Mouse (Mus musculus) neural tube, embryonic 14.5 days (tissue): ENCODE data around the gene Snx29. TPM values are rescaled to one million over a fixed set of nuclear protein-coding genes. Genes with fewer than 3 reads are reported as not detected.

Experiments used
- ATAC-seq: fragments of 200-750 bp; cut with Nextera tagmentation; 2 replicates; pipeline ENCODE4 v1.8.0; 2017; ENCODE audit warnings: low read depth, mild to moderate bottlenecking, moderate TSS enrichment, moderate library complexity
- H3K27ac ChIP-seq: fragments of 300-500 bp; sonication (generic); 2 replicates; pipeline ENCODE4 v1.5.1; 2014; ENCODE audit warnings: low read depth, mild to moderate bottlenecking, control low read depth, low read length, moderate library complexity, mixed read lengths
- H3K27me3 ChIP-seq: fragments of 300-500 bp; sonication (generic); 2 replicates; pipeline ENCODE4 v1.6.1; 2014; ENCODE audit warnings: low read length; ENCODE audit not compliant: control insufficient read depth, insufficient read depth
- H3K36me3 ChIP-seq: fragments of 300-500 bp; sonication (generic); 2 replicates; pipeline ENCODE4 v1.6.1; 2014; ENCODE audit warnings: low read length, mixed read lengths; ENCODE audit not compliant: control insufficient read depth, insufficient read depth
- H3K4me1 ChIP-seq: fragments of 300-500 bp; sonication (generic); 2 replicates; pipeline ENCODE4 v1.6.1; 2014; ENCODE audit warnings: low read length; ENCODE audit not compliant: control insufficient read depth, insufficient read depth
- H3K4me2 ChIP-seq: fragments of 300-500 bp; sonication (generic); 2 replicates; pipeline ENCODE4 v1.6.1; 2014; ENCODE audit warnings: mild to moderate bottlenecking, low read depth, low read length, control low read depth
- H3K4me3 ChIP-seq: fragments of 300-500 bp; sonication (generic); 2 replicates; pipeline ENCODE4 v1.5.1; 2014; ENCODE audit warnings: low read depth, low read length, control low read depth, mixed read lengths
- H3K9ac ChIP-seq: fragments of 300-500 bp; sonication (generic); replicated peaks from 2 replicates; pipeline ENCODE4 v1.6.1; 2014; ENCODE audit warnings: low read depth, mild to moderate bottlenecking, control low read depth, low read length, mixed read lengths
- H3K9me3 ChIP-seq: fragments of 300-500 bp; sonication (generic); 2 replicates; pipeline ENCODE4 v1.6.1; 2016; ENCODE audit warnings: low read length; ENCODE audit not compliant: control insufficient read depth
- WGBS: fragments of 180-500 bp; shearing (Covaris S2); extraction: QIAGEN DNeasy Blood & Tissue Kit; methylation state at CpG from one replicate; pipeline ENCODE4 v1.1.7; 2014; 5-methylcytosine and 5-hydroxymethylcytosine counted together
- polyA plus RNA-seq: library from polyadenylated mRNA; unstranded; fragments of >200 nt; fragmentation: Nextera tagmentation; extraction: Ambion mirVana; gene quantifications from 2 replicates; pipeline ENCODE4 v1.2.1, GENCODE M21; 2014

The Snx29 gene
- polyA plus RNA-seq, 1 experiment from 2014 or later = 21.5 TPM

GRCm38 (mm10) chr16:11676006-11676405 lies 353.3 kb downstream of the Snx29 start:
- no peaks in the 10 kb centered on the region for H3K9me3 ChIP-seq
- ATAC-seq = 0 out of 2 replicates have a peak, but pooled peaks have one; percentile 31
- H3K4me1 ChIP-seq = no peaks in the 10 kb centered on the region
- no peak overlapping the region for H3K4me2 ChIP-seq
- no peak overlapping the region for H3K9ac ChIP-seq
- 49% methylated on average over 4 of the region's 4 CpGs for WGBS
- no peaks in the 10 kb centered on the region for H3K36me3 ChIP-seq
- no peak overlapping the region for H3K4me3 ChIP-seq
- H3K27ac ChIP-seq = no peak overlapping the region
- no peaks in the 10 kb centered on the region for H3K27me3 ChIP-seq

- Histone ChIP-seq H3K4me2 (no peak overlapping the region), H3K27me3 (no peaks in the 10 kb centered on the region), H3K4me3 (no peak overlapping the region), H3K9ac (no peak overlapping the region), H3K27ac (no peak overlapping the region), H3K36me3 (no peaks in the 10 kb centered on the region), H3K9me3 (no peaks in the 10 kb centered on the region), H3K4me1 (no peaks in the 10 kb centered on the region)
- no peak for ATAC-seq
- 92% methylated on average over 9 of the region's 9 CpGs for WGBS
Measured at GRCm38 (mm10) chr16:11685264-11685663, 362.6 kb downstream of the Snx29 start.

DNA sequence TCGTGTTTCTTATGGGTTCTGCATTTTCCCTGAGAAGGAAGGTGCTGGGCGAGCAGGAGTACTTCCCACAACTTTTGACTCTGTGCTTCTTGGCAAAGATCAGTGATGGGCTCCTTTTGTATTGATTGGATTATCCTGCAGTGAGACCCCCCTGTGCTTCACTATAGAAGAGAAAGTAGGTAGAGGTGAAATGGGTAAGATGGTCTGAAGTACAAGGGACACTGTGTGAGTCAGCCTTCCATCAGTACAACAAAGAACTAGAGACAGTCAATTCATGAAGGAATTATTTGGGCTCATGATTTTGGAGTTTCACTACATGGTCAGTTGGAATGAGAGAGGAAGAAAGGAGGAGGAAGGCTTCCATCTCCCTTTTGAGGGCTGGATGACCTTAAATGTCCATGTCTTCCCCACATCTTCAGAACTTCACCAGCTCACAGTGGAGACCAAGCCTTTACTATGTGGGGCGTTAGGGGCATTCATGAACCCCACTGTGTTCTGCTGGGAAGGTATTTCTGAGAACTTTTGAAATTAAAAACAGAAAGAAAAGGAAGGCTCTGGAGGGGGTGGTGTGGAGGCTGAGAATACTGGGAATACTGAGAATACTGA lies 363.1 kb downstream of the Snx29 start:
- no peaks in the 10 kb centered on the region for H3K36me3 ChIP-seq
- 86% methylated on average over 3 of the region's 3 CpGs for WGBS
- no peak for ATAC-seq
- H3K4me1 ChIP-seq = no peaks in the 10 kb centered on the region
- no peak overlapping the region for H3K27ac ChIP-seq
- no peak overlapping the region for H3K4me2 ChIP-seq
- no peaks in the 10 kb centered on the region for H3K9me3 ChIP-seq
- H3K4me3 ChIP-seq = no peak overlapping the region
- no peak overlapping the region for H3K9ac ChIP-seq
- no peaks in the 10 kb centered on the region for H3K27me3 ChIP-seq

DNA sequence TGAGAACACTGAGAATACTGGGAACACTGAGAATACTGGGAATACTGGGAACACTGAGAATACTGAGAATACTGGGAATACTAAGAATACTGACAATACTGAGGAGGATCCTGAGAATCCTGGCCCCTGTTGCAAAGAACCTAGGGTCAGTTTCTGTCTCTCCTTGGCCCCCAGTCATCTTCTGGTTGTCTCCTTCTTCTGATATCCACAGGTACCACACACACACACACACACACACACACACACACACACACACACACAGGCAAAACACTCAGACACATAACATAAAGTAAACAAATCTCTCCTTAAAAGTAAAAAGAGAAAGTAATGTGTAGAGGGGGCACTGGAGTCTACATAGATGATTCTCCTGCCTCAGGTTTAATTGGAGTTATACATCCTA lies 365.1 kb downstream of the Snx29 start:
- Histone ChIP-seq H3K27ac (no peak overlapping the region), H3K4me2 (no peak overlapping the region), H3K4me3 (no peak overlapping the region), H3K4me1 (no peaks in the 10 kb centered on the region), H3K9ac (no peak overlapping the region), H3K9me3 (no peaks in the 10 kb centered on the region), H3K36me3 (no peaks in the 10 kb centered on the region), H3K27me3 (no peaks in the 10 kb centered on the region)
- ATAC-seq = no peak

DNA sequence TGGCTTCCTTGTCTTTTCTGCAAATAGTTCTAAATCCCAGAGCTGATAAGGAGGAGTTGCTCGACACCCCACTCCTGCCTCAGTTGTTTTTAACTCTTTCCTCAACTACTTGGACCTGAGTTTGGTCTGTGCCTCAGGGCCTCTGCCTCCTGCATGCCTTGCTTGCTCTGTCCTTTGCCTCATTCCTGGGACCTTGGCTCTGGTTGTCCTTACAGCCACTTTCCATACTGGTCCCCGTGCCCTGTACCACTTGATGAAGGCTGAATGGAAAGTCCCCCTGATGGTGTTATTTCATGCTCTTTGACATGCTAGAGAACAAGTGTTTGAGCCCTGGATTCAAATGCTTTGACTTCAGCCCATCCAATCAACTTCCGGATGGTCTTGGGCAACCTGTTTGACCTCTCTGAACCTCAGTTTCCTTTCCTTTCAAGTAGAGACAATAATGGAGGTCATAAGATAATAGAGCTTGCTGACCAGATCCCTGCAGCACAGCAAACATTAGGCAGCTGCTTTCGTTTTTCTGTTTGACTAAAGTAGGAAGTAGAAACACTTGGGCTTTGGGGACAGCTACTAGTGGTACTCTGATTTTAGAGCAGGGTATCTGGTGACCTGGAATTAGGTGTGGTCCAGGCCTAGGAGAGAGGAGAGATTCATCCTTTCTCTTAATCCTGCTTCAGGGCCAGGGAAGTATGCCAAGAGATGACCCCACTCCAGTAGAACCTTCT lies 365.7 kb downstream of the Snx29 start:
- Histone ChIP-seq H3K27me3 (no peaks in the 10 kb centered on the region), H3K4me1 (no peaks in the 10 kb centered on the region), H3K36me3 (no peaks in the 10 kb centered on the region), H3K9ac (no peak overlapping the region), H3K9me3 (no peaks in the 10 kb centered on the region), H3K4me2 (no peak overlapping the region), H3K27ac (no peak overlapping the region), H3K4me3 (no peak overlapping the region)
- no peak for ATAC-seq
- 78% methylated on average over 4 of the region's 4 CpGs for WGBS

DNA sequence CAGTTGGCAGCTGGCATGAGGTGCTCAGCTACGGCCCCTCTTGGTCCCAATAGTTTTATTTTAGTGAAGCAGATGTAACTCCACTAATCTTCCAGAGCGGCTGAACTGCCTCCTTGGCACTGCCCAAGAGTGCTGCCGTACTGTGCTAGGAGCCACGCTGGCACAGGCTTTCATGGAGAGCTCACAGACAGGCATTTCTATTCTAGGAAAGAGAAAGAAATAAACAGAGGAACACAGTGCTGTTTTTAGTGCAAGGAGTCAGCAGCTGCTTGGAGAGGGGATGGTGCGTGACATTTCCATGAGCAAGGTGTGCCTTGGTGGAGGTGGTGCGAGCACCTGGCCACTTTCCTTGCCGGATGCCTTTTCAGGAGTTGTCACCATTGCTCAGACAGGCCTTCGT lies 367.4 kb downstream of the Snx29 start:
- ATAC-seq = no peak
- Histone ChIP-seq H3K27ac (no peak overlapping the region), H3K27me3 (no peaks in the 10 kb centered on the region), H3K36me3 (no peaks in the 10 kb centered on the region), H3K4me3 (no peak overlapping the region), H3K4me2 (no peak overlapping the region), H3K9me3 (no peaks in the 10 kb centered on the region), H3K4me1 (no peaks in the 10 kb centered on the region), H3K9ac (no peak overlapping the region)
- WGBS = 81% methylated on average over 8 of the region's 8 CpGs

DNA sequence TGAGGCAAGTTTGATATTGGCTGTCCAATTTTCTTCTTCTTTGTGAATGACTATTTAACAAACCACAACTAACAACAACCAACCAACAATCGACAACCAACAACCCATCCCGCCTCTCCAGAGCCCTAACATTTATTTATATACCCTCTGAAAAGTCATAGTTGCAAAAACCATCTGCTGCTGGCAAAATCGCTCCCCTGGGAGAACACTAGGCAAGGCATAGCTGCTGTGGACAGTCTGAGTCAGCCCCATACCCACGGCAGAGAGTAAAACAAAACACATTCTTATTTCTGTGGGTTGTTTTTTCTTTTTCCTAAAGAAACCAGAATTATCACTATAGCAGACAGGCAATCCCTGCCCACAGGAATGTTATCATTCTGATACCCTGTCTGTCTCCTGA lies 368.0 kb downstream of the Snx29 start:
- ATAC-seq = no peak
- Histone ChIP-seq H3K4me2 (no peak overlapping the region), H3K27ac (no peak overlapping the region), H3K27me3 (no peaks in the 10 kb centered on the region), H3K9ac (no peak overlapping the region), H3K4me3 (no peak overlapping the region), H3K9me3 (no peaks in the 10 kb centered on the region), H3K4me1 (no peaks in the 10 kb centered on the region), H3K36me3 (no peaks in the 10 kb centered on the region)
- WGBS = 55% methylated on average over 4 of the region's 4 CpGs

DNA sequence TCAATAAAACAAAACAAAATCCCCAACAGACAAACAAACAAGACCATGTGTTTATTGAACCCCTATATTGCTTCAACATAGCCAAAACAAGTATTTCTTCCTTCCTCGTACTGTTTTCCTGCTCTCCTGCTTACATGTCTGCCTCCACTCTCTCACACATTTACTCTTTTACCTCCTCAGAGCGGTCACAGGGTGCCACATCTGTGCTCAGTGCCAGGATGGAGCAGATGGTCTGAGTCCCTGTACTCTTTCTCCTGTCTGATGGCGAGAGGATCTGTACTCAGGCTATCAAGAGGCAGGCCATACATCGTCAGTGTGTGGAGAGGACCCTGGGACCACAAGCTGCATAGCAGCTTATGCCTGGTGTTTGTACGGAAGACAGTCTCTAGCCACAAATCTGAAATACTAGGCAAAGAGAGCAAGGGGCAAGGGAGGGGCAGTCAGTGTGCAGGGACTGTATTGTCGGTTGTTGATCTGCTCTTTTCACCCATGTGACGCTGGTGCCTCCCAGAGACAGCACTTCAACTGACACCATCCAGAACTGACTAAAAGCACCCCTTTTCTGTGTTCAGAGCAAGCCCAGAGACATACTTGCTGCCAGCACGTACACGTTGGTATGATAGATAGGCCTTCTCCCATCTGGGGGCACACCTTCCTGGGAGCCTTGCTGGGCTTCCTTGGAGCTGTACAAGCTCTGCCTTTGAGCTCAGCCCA lies 368.9 kb downstream of the Snx29 start:
- no peak overlapping the region for H3K27ac ChIP-seq
- H3K27me3 ChIP-seq = no peaks in the 10 kb centered on the region
- H3K9me3 ChIP-seq = no peaks in the 10 kb centered on the region
- no peaks in the 10 kb centered on the region for H3K4me1 ChIP-seq
- WGBS = 52% methylated on average over 9 of the region's 9 CpGs
- peak; percentile 41; the same call in 1 of the 2 replicates for ATAC-seq
- no peaks in the 10 kb centered on the region for H3K36me3 ChIP-seq
- no peak overlapping the region for H3K9ac ChIP-seq
- no peak overlapping the region for H3K4me3 ChIP-seq
- no peak overlapping the region for H3K4me2 ChIP-seq

DNA sequence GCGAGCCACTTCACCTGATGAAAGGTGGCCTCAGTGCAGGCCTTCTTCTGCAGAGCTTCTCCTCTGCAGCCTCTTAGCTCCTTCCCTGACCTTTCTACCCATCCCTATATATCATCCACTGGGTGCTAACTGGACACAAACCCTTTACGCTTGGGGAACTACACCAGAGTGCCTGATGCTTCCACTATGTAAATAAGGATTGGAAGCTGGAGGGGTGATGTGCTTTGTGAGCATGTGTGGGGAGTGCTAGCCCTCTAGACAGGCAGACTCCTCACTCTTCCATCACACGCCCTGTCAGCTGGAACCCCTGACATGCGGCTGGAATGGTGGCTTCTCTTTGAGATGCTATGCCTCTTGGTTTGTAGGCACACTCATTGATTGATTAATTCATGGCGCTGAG lies 370.0 kb downstream of the Snx29 start:
- Histone ChIP-seq H3K27ac (no peak overlapping the region), H3K4me3 (no peak overlapping the region), H3K9ac (no peak overlapping the region), H3K4me1 (no peaks in the 10 kb centered on the region), H3K27me3 (no peaks in the 10 kb centered on the region), H3K9me3 (no peaks in the 10 kb centered on the region), H3K4me2 (no peak overlapping the region), H3K36me3 (no peaks in the 10 kb centered on the region)
- 75% methylated on average over 5 of the region's 5 CpGs for WGBS
- ATAC-seq = no peak
